Mouse (Mus musculus) limb, embryonic 11.5 days (tissue): ENCODE measurements around the gene Smoc1. TPM values are rescaled to one million over a fixed set of nuclear protein-coding genes. Genes with fewer than 3 reads are reported as not detected.
A peak's percentile ranks its signal among the peaks of the same experiment; 100 is the strongest.

ENCODE experiments used
- ATAC-seq: fragments of 200-750 bp; cut with Nextera tagmentation; 2 replicates; pipeline ENCODE4 v1.8.0; 2017; ENCODE audit warnings: low read depth; ENCODE audit not compliant: insufficient number of reproducible peaks, low FRiP score, low TSS enrichment
- DNase-seq: peaks from one replicate; pipeline ENCODE4 v3.0.0-alpha.2; 2015; ENCODE audit warnings: low spot score
- H3K27ac ChIP-seq: fragments of 300-500 bp; sonication (generic); replicated peaks from 2 replicates; pipeline ENCODE4 v1.5.1; 2014; ENCODE audit warnings: low read depth, mild to moderate bottlenecking, low read length
- H3K27me3 ChIP-seq: fragments of 300-500 bp; sonication (generic); 2 replicates; pipeline ENCODE4 v1.6.1; 2014; ENCODE audit warnings: mild to moderate bottlenecking, low read length, mixed read lengths; ENCODE audit not compliant: control insufficient read depth, insufficient read depth
- H3K36me3 ChIP-seq: fragments of 300-500 bp; sonication (generic); 2 replicates; pipeline ENCODE4 v1.6.1; 2014; ENCODE audit warnings: mild to moderate bottlenecking, low read length, moderate library complexity, mixed read lengths; ENCODE audit not compliant: control insufficient read depth, insufficient read depth
- H3K4me1 ChIP-seq: fragments of 300-500 bp; sonication (generic); 2 replicates; pipeline ENCODE4 v1.6.1; 2014; ENCODE audit warnings: low read length, mixed read lengths; ENCODE audit not compliant: control insufficient read depth, insufficient read depth
- H3K4me2 ChIP-seq: fragments of 300-500 bp; sonication (generic); 2 replicates; pipeline ENCODE4 v1.6.1; 2014; ENCODE audit warnings: low read depth, mild to moderate bottlenecking, moderate library complexity; ENCODE audit not compliant: severe bottlenecking
- H3K4me3 ChIP-seq: fragments of 300-500 bp; sonication (generic); 2 replicates; pipeline ENCODE4 v1.5.1; 2014; ENCODE audit warnings: low read depth, low read length
- H3K9ac ChIP-seq: fragments of 300-500 bp; sonication (generic); 2 replicates; pipeline ENCODE4 v1.6.1; 2014; ENCODE audit warnings: mild to moderate bottlenecking, low read length
- H3K9me3 ChIP-seq: fragments of 300-500 bp; sonication (generic); 2 replicates; pipeline ENCODE4 v1.6.1; 2016; ENCODE audit warnings: low read length; ENCODE audit not compliant: control insufficient read depth
- WGBS: fragments of 180-500 bp; shearing (Covaris S2); extraction: QIAGEN DNeasy Blood & Tissue Kit; methylation state at CpG from one replicate; pipeline ENCODE4 v1.1.7; 2014; 5-methylcytosine and 5-hydroxymethylcytosine counted together
- microRNA-seq: library from miRNA; unstranded; fragments of <30 nt; microRNA quantifications from one replicate; pipeline ENCODE4, GENCODE M21; 2016
- polyA plus RNA-seq: library from polyadenylated mRNA; unstranded; fragments of >200 nt; fragmentation: Nextera tagmentation; extraction: Ambion mirVana; gene quantifications from 2 replicates; pipeline ENCODE4 v1.2.1, GENCODE M21; 2014

Gene Smoc1
- polyA plus RNA-seq, 1 experiment from 2014 or later = 15.6 TPM

DNA sequence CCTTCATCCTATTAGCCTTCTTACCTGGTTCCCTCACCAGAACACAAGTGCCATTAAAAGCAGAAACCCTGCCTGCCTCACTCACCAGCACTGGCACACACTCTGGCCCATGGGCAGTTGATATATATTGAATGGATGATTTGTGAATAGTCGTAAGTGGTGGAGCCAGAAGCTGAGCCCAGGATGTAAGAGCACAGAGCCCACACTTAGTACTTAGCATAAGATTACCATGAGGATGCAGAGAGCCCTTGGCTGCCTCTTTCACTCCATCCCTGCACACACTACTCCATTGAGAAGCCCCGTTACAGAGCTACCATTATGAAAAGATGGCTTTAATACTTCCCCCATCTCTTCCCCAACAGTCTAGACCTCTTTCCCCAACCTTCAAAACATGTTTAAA lies 198.2 kb downstream of the Smoc1 start:
- DNase-seq (no peak), ATAC-seq (no peak)
- Histone ChIP-seq H3K27ac (no peak overlapping the region), H3K36me3 (no peaks in the 10 kb centered on the region), H3K9me3 (no peaks in the 10 kb centered on the region), H3K9ac (no peak overlapping the region), H3K4me2 (no peak overlapping the region), H3K27me3 (no peaks in the 10 kb centered on the region), H3K4me3 (no peak overlapping the region), H3K4me1 (no peaks in the 10 kb centered on the region)
- WGBS = 74% methylated on average over 2 of the region's 2 CpGs

DNA sequence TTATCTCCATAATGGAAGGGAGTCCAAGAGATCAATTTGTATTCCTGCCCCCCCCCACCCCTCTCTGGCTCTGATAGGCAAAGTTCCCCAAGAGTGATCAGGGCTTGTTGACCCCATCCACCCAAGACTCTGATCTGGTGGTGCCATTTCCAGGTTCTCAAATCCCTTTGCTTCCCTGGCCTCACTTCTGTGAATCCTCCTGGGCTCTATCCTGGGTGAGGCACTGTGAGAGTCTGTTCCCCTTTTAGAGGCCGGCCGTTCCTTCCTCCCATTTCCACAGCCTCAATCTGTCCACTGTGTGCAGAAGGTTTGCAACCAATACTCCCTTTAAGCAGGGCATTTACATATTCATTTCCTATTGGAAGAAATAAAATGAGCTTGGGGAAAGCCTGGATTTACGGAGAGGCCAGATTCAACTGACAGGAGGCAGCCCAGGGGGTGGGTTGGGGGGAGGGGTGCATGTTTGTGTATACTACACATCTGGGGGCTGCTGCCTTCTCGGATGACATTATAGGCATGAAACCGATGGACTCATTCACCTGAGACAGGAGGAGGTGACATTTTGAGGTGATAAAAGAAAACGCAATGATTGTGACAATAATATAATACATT lies 199.5 kb downstream of the Smoc1 start:
- ATAC-seq = no peak
- Histone ChIP-seq H3K4me1 (no peaks in the 10 kb centered on the region), H3K27ac (no peak overlapping the region), H3K27me3 (no peaks in the 10 kb centered on the region), H3K4me2 (no peak overlapping the region), H3K36me3 (no peaks in the 10 kb centered on the region), H3K4me3 (no peak overlapping the region), H3K9me3 (no peaks in the 10 kb centered on the region), H3K9ac (no peak overlapping the region)
- WGBS = 50% methylated on average over 6 of the region's 6 CpGs
- DNase-seq = no peak

DNA sequence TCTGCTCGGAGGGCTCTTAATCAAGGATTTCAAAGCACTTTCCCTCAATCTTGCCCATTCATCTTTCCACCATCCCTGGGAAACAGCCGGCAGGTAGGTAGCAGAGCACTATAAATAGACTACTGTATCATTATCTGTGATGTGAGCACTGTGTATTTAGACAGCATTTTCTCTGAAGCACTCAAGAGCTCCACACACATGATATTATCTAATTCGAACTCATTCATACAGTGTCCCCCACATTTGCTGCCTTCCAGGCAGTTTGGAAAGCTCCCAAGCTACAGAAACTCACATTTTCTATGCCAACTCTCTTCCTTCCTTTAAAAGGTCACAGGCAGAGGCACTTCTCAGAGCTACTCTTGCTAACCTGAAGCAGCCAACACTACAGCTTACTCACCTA lies 200.0 kb downstream of the Smoc1 start:
- H3K4me1 ChIP-seq = no peaks in the 10 kb centered on the region
- no peak for DNase-seq
- H3K9me3 ChIP-seq = no peaks in the 10 kb centered on the region
- no peaks in the 10 kb centered on the region for H3K27me3 ChIP-seq
- H3K9ac ChIP-seq = no peak overlapping the region
- no peaks in the 10 kb centered on the region for H3K36me3 ChIP-seq
- H3K27ac ChIP-seq = no peak overlapping the region
- ATAC-seq = no peak
- no peak overlapping the region for H3K4me3 ChIP-seq
- no peak overlapping the region for H3K4me2 ChIP-seq
- 71% methylated on average over 3 of the region's 3 CpGs for WGBS

DNA sequence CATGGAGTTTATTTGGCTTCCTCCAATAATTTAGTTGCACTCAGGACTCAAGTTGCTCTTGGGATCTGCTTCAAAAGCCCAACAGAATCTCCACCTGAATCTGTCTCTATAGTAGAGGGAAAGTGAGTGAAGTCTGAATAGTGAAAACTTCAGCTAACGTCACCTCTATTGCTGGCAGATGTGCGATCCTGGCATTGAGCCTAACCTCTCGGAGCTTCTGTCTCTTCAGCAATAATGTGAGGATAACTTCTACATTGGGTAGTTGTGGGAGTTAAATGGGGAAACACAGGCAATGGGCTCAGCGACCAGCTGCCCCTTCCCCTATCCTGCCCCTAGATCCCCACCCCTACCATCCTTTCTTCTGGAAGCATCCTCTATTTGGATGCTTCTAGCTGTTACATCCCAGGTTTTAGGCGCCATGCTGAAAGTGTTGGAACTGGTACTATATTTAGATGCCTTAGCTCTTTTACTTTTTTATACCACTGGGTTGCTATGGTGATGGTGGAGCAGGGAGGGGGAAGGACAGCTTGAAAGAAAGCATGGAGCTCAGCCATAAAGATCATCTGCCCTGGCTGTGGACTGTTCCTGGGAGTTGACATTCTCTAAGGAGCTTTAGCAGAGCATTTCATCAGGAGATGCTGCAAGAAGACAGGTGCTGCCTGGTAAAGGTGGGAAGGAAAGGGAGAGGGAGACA lies 201.3 kb downstream of the Smoc1 start:
- Histone ChIP-seq H3K36me3 (no peaks in the 10 kb centered on the region), H3K9me3 (no peaks in the 10 kb centered on the region), H3K27ac (no peak overlapping the region), H3K4me2 (no peak overlapping the region), H3K4me1 (no peaks in the 10 kb centered on the region), H3K9ac (no peak overlapping the region), H3K27me3 (no peaks in the 10 kb centered on the region), H3K4me3 (no peak overlapping the region)
- DNase-seq (no peak), ATAC-seq (no peak)
- 82% methylated on average over 5 of the region's 5 CpGs for WGBS

DNA sequence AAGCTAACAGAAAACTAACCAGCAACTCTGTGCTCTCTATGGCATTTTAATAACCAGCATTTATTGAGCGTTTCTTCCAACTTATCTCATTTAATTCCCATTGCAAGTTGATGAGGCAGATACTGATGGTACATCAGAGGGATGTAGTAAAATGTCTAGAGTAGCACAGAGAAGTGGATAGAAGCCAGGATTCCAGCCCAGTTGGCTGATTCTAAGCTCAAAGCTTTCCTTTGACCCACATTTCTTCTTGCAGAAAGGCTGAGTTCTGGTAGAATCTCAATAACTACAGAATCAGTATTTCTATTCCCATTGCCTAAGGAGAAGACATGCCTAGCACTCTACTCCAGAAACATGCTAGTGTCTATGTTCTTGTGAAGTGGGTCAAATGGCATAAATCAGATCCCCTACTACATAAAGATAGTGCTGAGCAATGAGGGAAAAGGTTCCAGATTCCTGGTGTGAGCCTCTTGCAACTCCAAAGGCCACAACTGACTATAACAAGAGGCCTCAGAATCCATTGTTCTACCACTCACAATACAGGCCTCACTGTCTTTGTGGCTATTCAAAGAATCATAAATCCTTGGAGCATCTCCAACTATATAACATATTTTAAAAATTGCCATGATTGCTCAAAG lies 207.3 kb downstream of the Smoc1 start:
- Histone ChIP-seq H3K4me2 (no peak overlapping the region), H3K9me3 (no peaks in the 10 kb centered on the region), H3K4me1 (no peaks in the 10 kb centered on the region), H3K9ac (no peak overlapping the region), H3K4me3 (no peak overlapping the region), H3K27ac (no peak overlapping the region), H3K36me3 (no peaks in the 10 kb centered on the region), H3K27me3 (no peaks in the 10 kb centered on the region)
- DNase-seq (no peak), ATAC-seq (no peak)
- 87% methylated on average over 1 of the region's 1 CpGs for WGBS

DNA sequence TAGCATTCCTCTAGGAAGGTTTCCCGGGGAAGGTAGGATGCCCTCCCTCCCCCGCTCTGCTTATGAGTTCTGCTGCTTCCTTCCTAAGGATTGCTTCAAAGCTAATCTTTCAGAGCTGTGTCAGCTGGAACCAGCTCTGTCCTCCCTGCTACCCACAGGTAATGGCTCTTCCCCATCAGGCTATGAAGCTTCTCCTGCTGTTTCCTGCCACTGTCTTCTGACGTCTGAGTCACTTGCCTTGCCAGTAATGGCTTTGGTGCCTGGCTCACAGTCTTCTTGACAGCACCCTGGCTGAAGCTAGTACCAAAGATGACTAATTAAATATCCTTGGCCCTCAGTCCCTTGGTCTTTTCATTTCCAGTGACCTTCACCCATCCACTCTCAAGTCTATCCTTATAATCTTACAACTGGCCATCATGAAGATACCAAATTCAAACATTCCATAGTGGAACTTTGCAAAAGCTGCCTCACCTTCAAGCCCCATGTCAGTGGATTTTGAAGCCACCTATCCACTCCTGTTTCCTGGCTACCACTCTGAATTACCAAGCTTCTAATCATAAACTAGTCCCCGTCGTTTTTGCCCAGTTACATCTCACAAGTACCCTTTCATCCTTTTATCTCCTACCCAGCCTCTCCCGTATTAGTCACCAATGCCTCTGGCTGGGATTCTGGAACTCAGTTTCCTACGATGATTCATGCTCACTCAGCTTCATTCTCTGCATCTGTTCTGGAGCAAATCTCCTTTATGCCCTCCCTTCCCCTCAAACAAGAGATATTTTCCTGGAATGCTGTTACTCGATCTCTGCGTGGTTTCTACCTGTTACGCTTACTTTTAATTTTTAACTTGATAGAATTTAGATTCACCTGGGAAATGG lies 209.1 kb downstream of the Smoc1 start:
- no peaks in the 10 kb centered on the region for H3K4me1 ChIP-seq
- no peak overlapping the region for H3K4me2 ChIP-seq
- ATAC-seq (no peak), DNase-seq (no peak)
- no peak overlapping the region for H3K9ac ChIP-seq
- 86% methylated on average over 10 of the region's 10 CpGs for WGBS
- H3K27me3 ChIP-seq = no peaks in the 10 kb centered on the region
- no peak overlapping the region for H3K27ac ChIP-seq
- H3K36me3 ChIP-seq = no peaks in the 10 kb centered on the region
- H3K4me3 ChIP-seq = no peak overlapping the region
- no peaks in the 10 kb centered on the region for H3K9me3 ChIP-seq

Small RNA genes lying within 50 kb of the gene (microRNA-seq; reads per million reads assigned to microRNA genes)
- 11.9 reads per million, percentile 21 among the genes with 10 or more reads in this experiment for gene Mir3067

Other genes starting within 250 kb of the Smoc1 start
- gene Susd6, start 236.3 kb upstream of the Smoc1 start, polyA plus RNA-seq = 14.3 and 14.4 TPM in 2 replicates
- gene Srsf5, start 81.3 kb upstream of the Smoc1 start, polyA plus RNA-seq = 363 and 435 TPM in 2 replicates
- 0.47 and 0.78 TPM in 2 replicates for gene Slc10a1, start 58.1 kb upstream of the Smoc1 start, polyA plus RNA-seq